Mouse (Mus musculus) gastrocnemius, postnatal 10 days (tissue): Measurements from ENCODE around the gene Prpf38b. TPM values are rescaled to one million over a fixed set of nuclear protein-coding genes. Genes with fewer than 3 reads are reported as not detected.
"Not testable (repeated sequence)": the region's sequence is repeated elsewhere in the genome, so short reads cannot be mapped to it uniquely, and the experiment has no call there.

Experiments
- DNase-seq: peaks from one replicate; pipeline ENCODE4 v3.0.0; 2021; ENCODE audit warnings: mixed read lengths
- total RNA-seq, 2 experiments: library from RNA; stranded (reverse); gene quantifications; 2 replicates each; pipeline ENCODE4 v1.2.3; 2021

The Prpf38b gene
- total RNA-seq, 2 experiments from 2014 or later = 24.3 to 31.5 TPM

DNA sequence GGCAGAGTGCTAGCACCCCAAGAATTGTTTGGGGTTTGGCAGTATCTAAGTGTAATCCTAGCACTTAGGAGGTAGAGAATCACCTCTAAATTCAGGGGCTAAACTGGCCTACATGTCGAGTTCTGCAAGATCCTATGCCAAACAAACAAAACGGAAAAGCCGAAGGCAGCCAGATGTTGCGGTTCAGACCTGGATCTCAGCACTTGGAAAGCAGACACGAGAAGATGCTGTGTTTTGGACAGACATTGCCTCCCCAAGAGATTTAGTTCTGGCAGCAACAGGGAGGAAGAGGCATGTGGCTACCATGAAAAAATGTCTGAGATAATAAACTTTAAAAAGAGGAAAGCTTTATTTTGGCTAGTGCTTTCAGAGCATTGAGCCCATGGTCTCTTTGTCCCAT is 10.8 kb downstream of the Prpf38b start:
- DNase-seq = no peak

DNA sequence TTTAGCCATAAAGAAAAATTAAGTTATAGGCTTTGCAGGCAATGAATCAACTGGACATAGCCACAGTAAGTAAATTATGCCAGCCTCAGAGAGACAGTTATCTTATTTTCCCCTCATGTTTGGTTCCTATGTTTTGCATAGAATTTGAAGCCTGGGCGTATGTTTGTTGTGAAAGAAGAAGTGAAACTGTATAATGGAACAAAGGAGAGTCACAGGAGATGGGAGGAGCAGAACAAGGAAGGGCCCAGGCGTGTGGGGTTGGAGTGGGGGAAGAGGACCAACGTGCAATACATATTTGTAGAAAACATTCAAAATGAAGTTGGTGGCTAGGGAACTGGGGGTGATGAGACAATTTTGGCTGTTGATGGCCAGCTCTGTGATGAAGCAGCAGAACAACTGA is 11.4 kb downstream of the Prpf38b start:
- DNase-seq = no peak

DNA sequence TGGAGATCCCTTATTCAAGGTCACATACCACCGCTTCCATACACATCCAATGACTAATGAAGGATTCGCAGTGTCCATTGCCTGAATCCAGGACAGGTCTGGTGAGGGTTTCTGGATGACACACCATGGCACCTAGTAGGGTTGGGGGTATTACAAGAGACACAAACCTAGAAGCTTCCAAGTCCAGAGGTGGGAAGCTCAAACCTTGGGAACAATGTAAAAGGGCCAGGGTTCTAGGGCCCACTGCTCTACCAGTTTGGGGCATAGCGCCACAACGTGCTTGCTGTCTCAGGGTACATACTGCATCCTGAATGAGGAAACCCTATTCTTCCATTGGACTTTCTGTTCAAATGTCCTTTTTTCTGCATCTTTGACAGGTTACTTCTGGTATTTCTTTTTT is 12.9 kb downstream of the Prpf38b start:
- DNase-seq = no peak

- DNase-seq = no peak
Observed at GRCm38 (mm10) chr3:108892914-108893313, 18.6 kb downstream of the Prpf38b start.

DNA sequence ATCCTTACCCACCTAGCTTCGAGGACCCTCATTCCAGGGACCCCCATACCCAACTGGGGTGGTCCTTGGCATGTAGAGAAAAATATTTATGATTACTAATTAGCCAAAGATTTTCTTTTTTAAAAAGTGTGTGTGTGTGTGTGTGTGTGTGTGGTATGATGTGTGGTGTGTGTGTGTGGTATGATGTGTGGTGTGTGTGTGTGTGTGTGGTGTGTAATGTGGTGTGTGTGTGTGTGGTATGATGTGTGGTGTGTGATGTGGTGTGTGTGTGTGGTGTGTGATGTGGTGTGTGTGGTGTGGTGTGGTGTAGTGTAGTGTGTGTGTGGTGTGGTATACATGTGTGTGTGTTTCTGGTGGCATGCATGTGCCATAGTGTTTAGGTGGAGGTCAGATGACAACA is 19.4 kb downstream of the Prpf38b start:
- DNase-seq = no peak

DNA sequence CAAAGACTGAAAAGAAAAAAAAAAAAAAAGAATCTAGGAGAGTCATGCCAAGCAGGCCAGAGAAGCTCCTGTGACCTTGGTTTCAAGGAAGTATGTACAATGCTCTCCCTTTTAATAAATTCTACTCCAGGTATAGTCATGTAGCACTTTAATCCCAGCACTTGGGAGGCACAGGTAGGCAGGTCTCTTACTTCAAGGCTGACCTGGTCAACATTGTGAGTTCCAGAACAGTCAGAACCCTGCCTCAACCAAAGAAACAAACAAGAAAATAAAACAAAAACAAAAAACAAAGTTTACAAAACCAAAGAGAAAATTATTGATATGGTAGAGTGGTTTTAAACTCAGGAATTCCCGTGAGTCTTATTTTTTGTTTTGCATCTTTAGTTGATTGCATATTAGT is 21.6 kb downstream of the Prpf38b start, which contains the start of gene Fndc7:
Gene Fndc7, minus strand, starts transcription at position 101 of the 400 bp plus-strand sequence.
- no peak for DNase-seq

DNA sequence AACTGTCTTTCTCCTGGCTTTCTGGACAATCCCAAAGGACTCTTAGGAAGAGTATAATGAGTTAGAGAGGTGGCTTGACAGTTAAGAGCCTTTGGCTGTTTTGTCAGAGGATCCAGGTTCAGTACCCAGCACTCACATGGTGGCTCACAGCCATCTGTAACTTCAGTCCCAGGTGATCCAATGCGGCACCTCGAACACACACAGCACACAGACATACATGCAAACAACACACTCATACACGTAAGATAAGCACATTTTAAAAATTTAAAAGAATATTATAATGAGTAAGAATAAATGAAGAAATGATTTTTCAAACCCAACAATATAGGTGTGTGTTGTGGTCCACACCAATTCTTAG is 23.9 kb downstream of the Prpf38b start:
- DNase-seq = no peak

DNA sequence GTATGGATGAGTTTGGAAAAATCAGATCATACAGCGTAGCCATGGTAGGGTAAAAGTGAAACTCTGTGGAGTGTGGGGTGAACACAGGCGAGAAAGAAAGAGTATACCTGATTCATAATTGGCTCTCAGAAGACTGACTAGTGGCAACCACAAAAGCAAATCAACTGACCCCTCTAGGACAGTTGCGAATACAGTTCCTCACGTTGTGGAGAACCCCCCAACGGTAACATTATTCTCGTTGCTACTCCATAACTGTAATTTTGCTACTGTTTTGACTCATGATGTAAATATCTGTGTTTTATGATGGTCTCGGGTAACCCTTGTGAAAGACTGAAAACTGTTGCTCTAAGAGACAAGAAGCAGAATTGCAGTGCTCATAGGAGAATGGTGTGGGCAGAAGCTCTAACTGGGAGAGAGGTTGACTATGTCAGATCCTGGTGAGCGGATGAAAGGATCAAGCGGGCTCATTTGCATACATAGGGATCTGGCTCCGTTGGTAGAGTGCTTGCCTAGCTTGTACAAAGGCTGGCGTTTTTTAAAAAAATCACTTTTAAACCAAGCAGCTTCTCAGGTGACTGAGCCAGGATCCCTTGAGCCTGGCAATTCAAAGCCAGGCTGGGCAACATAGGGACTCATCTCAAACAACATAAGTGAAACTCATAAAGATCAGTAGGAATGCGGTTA is 24.5 kb downstream of the Prpf38b start:
- DNase-seq = no peak

DNA sequence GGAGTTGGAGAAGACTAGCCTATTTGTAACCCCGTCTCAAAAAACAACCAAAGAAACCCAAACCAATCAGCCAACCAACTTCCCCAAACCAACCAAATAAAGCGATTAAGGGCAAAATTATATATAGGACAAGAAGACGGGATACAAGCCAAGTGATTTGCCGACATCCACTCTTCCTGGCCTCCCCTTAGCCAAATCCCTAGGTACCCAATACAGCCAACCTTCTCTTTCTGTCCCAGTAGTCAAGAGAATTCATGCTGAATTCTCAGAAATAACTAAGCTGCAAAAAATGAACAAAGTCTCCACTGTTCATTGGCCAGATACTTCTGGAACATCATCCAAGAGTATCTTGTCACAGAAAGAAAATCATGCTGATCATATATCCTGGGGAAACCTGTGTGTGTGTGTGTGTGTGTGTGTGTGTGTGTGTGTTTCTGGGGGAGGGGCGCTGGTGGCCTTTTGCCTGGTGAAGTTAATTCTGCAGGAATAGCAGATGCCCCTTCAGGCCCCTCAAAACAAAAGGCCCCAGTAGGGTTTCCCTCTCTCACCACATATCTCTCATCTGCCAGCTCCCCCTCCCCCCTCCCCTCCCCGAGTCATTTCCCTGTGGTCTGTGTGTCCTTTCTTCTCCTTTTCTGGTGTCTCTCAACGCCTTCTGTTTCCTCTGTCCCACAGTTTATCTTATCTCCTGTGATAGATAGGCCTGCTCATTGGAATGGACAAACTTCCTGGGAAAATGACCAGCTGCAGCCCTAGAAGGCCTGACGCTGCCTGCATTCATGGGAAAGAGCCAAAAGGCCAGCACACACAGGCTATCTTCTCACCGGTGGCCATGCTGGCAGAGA is 25.6 kb downstream of the Prpf38b start:
- DNase-seq = no peak

DNA sequence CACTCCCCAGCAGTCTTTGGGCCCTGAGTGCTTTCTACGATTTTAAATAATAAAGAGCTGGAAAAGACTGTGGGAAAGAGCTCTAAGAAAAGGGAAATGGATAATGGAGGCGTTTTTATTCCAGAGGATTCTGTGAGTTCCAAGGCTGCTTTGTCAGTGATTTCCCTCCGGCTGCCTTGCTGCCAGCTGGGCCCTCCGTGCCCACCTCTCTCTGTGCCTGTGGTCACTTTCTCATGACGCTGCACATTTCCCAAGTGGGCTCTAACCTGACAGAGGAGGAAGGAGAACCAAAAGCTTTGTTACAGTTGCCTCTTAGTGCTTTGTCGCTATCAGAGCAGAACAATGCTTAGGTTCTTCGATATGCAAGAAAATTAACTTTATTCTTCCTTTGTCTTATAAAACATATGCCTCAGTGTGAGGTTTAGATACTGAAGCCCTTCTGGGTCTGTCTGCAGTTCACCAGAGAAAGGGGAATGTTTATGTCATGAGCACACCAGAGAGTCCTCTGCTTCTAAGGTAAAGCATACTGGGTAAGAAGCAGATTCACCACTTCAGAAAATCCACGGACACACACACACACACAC is 26.7 kb downstream of the Prpf38b start:
- no peak for DNase-seq

GRCm38 (mm10) chr3:108883067-108883466 is 28.5 kb downstream of the Prpf38b start:
- DNase-seq = no peak

GRCm38 (mm10) chr3:108881873-108882272 is 29.7 kb downstream of the Prpf38b start:
- not testable (repeated sequence) for DNase-seq

DNA sequence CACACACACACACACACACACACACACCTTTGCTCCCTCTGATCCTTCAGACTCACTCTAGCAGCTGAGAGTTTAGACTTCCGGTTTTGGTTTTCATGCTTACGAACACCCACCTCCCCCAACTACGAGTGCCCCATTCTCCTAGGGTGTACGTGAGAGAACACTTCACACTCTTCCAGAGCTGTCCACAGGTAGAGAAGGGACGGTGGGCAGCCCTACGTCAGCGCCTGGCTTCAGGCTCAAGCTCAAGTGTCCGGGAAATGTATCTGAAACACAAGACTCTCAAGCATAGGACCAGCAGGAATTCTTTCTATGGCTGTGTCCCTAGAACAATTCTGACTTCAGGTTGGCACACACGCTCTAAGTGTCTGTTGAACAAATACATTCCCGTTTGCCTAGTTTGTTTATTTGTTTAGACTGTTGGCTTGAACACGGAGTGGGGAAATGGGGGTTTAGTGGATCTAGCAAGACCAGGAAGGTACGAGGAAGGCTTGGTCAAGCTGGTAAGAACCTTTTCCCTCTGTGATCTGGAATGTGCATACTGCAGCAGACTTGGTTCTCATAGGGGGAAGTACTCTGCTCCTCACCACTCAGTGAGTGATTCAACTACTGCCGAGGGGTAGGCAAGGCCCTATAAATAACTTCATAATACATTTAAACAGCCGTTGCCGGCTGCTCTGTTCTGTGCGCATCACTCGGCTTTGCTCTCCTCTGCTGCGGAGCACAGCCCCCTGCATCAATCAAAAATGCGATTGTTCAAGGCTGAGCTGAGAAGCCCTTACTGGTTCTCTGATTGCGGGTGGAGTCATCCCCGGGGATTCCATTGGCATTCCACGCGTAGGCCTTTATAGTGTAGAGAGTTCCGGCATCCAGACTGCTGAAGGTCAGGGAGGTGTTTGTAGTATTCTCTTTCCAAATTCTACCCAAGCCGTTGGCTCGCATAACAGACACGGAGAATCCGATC is 30.7 kb downstream of the Prpf38b start:
- no peak for DNase-seq

- no peak for DNase-seq
Observed at GRCm38 (mm10) chr3:108879836-108880435, 31.6 kb downstream of the Prpf38b start.

- DNase-seq = no peak
Observed at GRCm38 (mm10) chr3:108879129-108879528, 32.4 kb downstream of the Prpf38b start.

DNA sequence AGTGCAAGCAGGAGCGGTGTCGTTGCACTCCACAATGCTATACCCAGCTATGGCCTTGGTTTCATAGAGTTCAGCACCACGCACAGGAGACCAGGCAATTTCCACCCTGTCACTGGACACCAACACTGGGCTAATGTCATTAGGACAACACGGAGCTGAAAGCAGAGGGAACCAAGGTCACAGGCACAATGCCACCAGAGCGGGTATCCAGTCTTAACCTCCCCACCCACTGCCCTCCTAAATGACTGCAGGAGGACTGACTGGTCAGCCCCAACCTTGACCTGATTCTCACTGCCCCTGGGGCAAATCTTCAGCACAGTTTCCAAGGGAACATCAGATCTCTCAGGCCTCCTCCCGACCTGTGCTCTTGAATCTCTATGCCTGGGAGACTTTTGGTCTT is 40.9 kb downstream of the Prpf38b start:
- no peak for DNase-seq

DNA sequence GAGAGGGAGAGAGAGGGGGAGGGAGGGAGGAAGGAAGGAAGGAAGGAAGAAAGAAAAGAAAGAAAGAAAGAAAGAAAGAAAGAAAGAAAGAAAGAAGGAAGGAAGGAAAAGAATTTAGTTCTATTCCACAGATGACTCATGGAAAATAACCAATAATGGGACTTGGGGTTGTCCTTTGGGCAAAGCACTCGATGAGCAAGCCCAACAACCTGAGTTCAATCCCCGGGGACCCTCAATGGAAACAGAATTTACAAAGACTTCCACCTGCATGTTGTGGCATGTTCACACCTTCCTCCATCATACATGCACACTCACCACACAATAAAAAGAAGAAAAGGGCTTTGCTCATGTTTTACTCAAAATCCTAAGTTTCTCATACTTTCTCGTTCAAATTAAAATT is 44.1 kb downstream of the Prpf38b start:
- no peak for DNase-seq

DNA sequence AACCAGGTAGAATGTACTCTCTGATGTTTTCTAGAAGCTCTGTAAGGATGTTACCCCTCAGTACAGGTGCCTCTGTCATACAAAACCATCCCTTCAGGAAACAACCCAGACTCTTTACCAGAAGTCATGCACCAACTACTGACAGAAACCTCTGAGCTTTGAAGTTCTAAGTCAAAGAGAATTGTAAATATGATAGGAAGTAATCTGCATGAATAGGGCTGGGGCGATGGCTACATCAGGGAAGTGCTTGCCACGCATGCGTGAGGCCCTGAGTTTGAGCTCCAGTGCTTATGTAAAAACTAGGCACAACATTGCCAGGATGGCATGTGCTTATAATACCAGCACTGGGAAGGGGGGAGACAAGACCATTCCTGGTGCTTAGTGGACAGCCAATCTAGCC is 45.9 kb downstream of the Prpf38b start:
- DNase-seq = no peak

DNA sequence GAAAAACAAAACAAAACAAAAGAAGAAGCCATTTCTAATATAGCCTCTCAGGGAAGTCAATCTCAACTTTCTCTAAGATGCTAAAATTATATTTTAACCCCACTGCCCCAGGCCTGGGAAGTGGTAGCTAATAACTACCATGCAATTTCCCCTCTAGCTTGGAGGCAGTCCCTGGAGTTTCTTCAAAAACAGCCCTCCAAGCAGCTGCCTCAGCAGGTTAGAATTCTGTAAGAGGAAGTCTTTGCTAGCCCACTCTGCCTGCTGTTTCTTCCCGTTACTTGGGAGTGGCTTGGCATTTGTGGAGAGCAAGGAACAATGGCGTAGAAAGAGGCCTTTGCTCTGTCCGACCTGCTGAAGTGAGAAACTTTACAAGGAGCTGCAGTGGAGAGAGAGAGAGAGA is 46.4 kb downstream of the Prpf38b start:
- DNase-seq = no peak

GRCm38 (mm10) chr3:108863091-108863490 is 48.4 kb downstream of the Prpf38b start:
- no peak for DNase-seq

- DNase-seq = not testable (repeated sequence)
Observed at GRCm38 (mm10) chr3:108862282-108862681, 49.2 kb downstream of the Prpf38b start.

GRCm38 (mm10) chr3:108860786-108861185 is 50.7 kb downstream of the Prpf38b start:
- no peak for DNase-seq
